Mouse (Mus musculus): ENCODE results near the gene Cpeb4. TPM values are rescaled to one million over a fixed set of nuclear protein-coding genes. Genes with fewer than 3 reads are reported as not detected.
A peak's percentile ranks its signal among the peaks of the same experiment; 100 is the strongest.
"Not testable (repeated sequence)": the region's sequence is repeated elsewhere in the genome, so short reads cannot be mapped to it uniquely, and the experiment has no call there.

The Cpeb4 gene
- polyA plus RNA-seq, 1 experiment from 2014 or later = 11.7 TPM

- H3K27ac ChIP-seq = no peak overlapping the region
- H3K27me3 ChIP-seq = no peaks in the 10 kb centered on the region
- H3K4me2 ChIP-seq = no peak overlapping the region
- no peaks in the 10 kb centered on the region for H3K36me3 ChIP-seq (replicated peaks)
- peaks cover 16% of the 10 kb centered on the region for H3K4me1 ChIP-seq
- WGBS = 86% methylated on average over 3 of the region's 3 CpGs
- no peak overlapping the region for H3K9ac ChIP-seq
- ATAC-seq (ENCODE audit: low FRiP score) = no peak
- no peak overlapping the region for H3K4me3 ChIP-seq (replicated peaks)
- H3K9me3 ChIP-seq = no peaks in the 10 kb centered on the region
These were observed 34.8 kb upstream of the Cpeb4 start for GRCm38 (mm10) chr11:31837243-31837642.

- no peak overlapping the region for H3K4me2 ChIP-seq
- peaks cover 16% of the 10 kb centered on the region for H3K4me1 ChIP-seq
- ATAC-seq (ENCODE audit: low FRiP score) = no peak
- no peak overlapping the region for H3K4me3 ChIP-seq (replicated peaks)
- no peaks in the 10 kb centered on the region for H3K36me3 ChIP-seq (replicated peaks)
- H3K9ac ChIP-seq = no peak overlapping the region
- H3K27ac ChIP-seq = no peak overlapping the region
- H3K27me3 ChIP-seq = no peaks in the 10 kb centered on the region
- 90% methylated on average over 4 of the region's 4 CpGs for WGBS
- no peaks in the 10 kb centered on the region for H3K9me3 ChIP-seq
These were observed 34.3 kb upstream of the Cpeb4 start for GRCm38 (mm10) chr11:31837753-31838152.

GRCm38 (mm10) chr11:31838442-31839083 lies 33.4 kb upstream of the Cpeb4 start:
- Histone ChIP-seq H3K9me3 (no peaks in the 10 kb centered on the region), H3K36me3 (replicated peaks) (no peaks in the 10 kb centered on the region), H3K4me3 (replicated peaks) (no peak overlapping the region), H3K9ac (no peak overlapping the region), H3K27ac (0 out of 2 replicates have a peak overlapping the region, but pooled peaks have one; percentile 13), H3K27me3 (no peaks in the 10 kb centered on the region), H3K4me1 (peaks cover 16% of the 10 kb centered on the region), H3K4me2 (no peak overlapping the region)
- ATAC-seq (ENCODE audit: low FRiP score) = peak; percentile 53; the same call in 1 of the 2 replicates
- 40% methylated on average over 7 of the region's 7 CpGs for WGBS

- no peaks in the 10 kb centered on the region for H3K9me3 ChIP-seq
- ATAC-seq (ENCODE audit: low FRiP score) = no peak; the same call in 1 of the 2 replicates
- H3K9ac ChIP-seq = no peak overlapping the region
- no peak overlapping the region for H3K4me3 ChIP-seq (replicated peaks)
- H3K27ac ChIP-seq = peak overlapping the region; percentile 13; the same call in 1 of the 2 replicates
- 46% methylated on average over 6 of the region's 6 CpGs for WGBS
- H3K27me3 ChIP-seq = no peaks in the 10 kb centered on the region
- no peak overlapping the region for H3K4me2 ChIP-seq
- H3K4me1 ChIP-seq = peaks cover 16% of the 10 kb centered on the region
- no peaks in the 10 kb centered on the region for H3K36me3 ChIP-seq (replicated peaks)
These were observed 32.9 kb upstream of the Cpeb4 start for GRCm38 (mm10) chr11:31839084-31839460.

GRCm38 (mm10) chr11:31842171-31842959 lies 29.6 kb upstream of the Cpeb4 start:
- H3K27ac ChIP-seq = no peak overlapping the region
- WGBS = 80% methylated on average over 5 of the region's 5 CpGs
- H3K4me2 ChIP-seq = no peak overlapping the region

GRCm38 (mm10) chr11:31843177-31843833 lies 28.7 kb upstream of the Cpeb4 start:
- H3K9me3 ChIP-seq = no peaks in the 10 kb centered on the region
- peaks cover 37% of the 10 kb centered on the region for H3K4me1 ChIP-seq
- no peak for ATAC-seq (ENCODE audit: low FRiP score)
- no peak overlapping the region for H3K9ac ChIP-seq
- 89% methylated on average over 7 of the region's 7 CpGs for WGBS
- H3K36me3 ChIP-seq (replicated peaks) = no peaks in the 10 kb centered on the region
- H3K4me3 ChIP-seq (replicated peaks) = no peak overlapping the region
- H3K27ac ChIP-seq = no peak overlapping the region
- no peaks in the 10 kb centered on the region for H3K27me3 ChIP-seq
- H3K4me2 ChIP-seq = no peak overlapping the region

More at GRCm38 (mm10) chr11:31842171-31842959, 29.6 kb upstream of the Cpeb4 start:
- no peaks in the 10 kb centered on the region for H3K27me3 ChIP-seq
- H3K4me1 ChIP-seq = peaks cover 29% of the 10 kb centered on the region
- no peak overlapping the region for H3K4me3 ChIP-seq (replicated peaks)
- no peak overlapping the region for H3K9ac ChIP-seq
- H3K9me3 ChIP-seq = no peaks in the 10 kb centered on the region
- no peaks in the 10 kb centered on the region for H3K36me3 ChIP-seq (replicated peaks)
- no peak for ATAC-seq (ENCODE audit: low FRiP score)

- Histone ChIP-seq H3K36me3 (replicated peaks) (no peaks in the 10 kb centered on the region), H3K9me3 (no peaks in the 10 kb centered on the region), H3K4me1 (peaks cover 37% of the 10 kb centered on the region), H3K27me3 (no peaks in the 10 kb centered on the region), H3K9ac (no peak overlapping the region), H3K4me2 (no peak overlapping the region), H3K27ac (no peak overlapping the region), H3K4me3 (replicated peaks) (no peak overlapping the region)
- 86% methylated on average over 5 of the region's 5 CpGs for WGBS
- ATAC-seq (ENCODE audit: low FRiP score) = no peak
These were observed 28.2 kb upstream of the Cpeb4 start for GRCm38 (mm10) chr11:31843834-31844188.

GRCm38 (mm10) chr11:31845111-31845510 lies 26.9 kb upstream of the Cpeb4 start:
- H3K36me3 ChIP-seq (replicated peaks); H3K4me2 ChIP-seq; H3K27ac ChIP-seq; H3K4me3 ChIP-seq (replicated peaks); H3K9me3 ChIP-seq; H3K27me3 ChIP-seq; H3K9ac ChIP-seq; ATAC-seq (ENCODE audit: low FRiP score): not testable (repeated sequence)
- WGBS = 93% methylated on average over 1 of the region's 1 CpGs
- H3K4me1 ChIP-seq = peaks cover 28% of the 10 kb centered on the region

GRCm38 (mm10) chr11:31846771-31847468 lies 25.1 kb upstream of the Cpeb4 start:
- Histone ChIP-seq H3K27me3 (no peaks in the 10 kb centered on the region), H3K9me3 (no peaks in the 10 kb centered on the region), H3K4me3 (replicated peaks) (no peak overlapping the region), H3K4me1 (peaks cover 28% of the 10 kb centered on the region), H3K27ac (peak overlapping the region; percentile 89), H3K9ac (no peak overlapping the region), H3K36me3 (replicated peaks) (no peaks in the 10 kb centered on the region), H3K4me2 (peak overlapping the region; percentile 26)
- WGBS = 15% methylated on average over 9 of the region's 9 CpGs
- ATAC-seq (ENCODE audit: low FRiP score) = peak; percentile 97

- Histone ChIP-seq H3K36me3 (replicated peaks) (no peaks in the 10 kb centered on the region), H3K9ac (no peak overlapping the region), H3K27me3 (no peaks in the 10 kb centered on the region), H3K27ac (peak overlapping the region; percentile 89), H3K4me1 (peaks cover 28% of the 10 kb centered on the region), H3K4me3 (replicated peaks) (no peak overlapping the region), H3K9me3 (no peaks in the 10 kb centered on the region), H3K4me2 (peak overlapping the region; percentile 26; the same call in 1 of the 2 replicates)
- 45% methylated on average over 5 of the region's 5 CpGs for WGBS
- peak; percentile 25; the same call in 1 of the 2 replicates for ATAC-seq (ENCODE audit: low FRiP score)
These were observed 24.6 kb upstream of the Cpeb4 start for GRCm38 (mm10) chr11:31847469-31847805.

GRCm38 (mm10) chr11:31848725-31849124 lies 23.3 kb upstream of the Cpeb4 start:
- Histone ChIP-seq H3K4me3 (replicated peaks) (no peak overlapping the region), H3K4me2 (no peak overlapping the region), H3K27ac (no peak overlapping the region), H3K9me3 (no peaks in the 10 kb centered on the region), H3K4me1 (peaks cover 28% of the 10 kb centered on the region), H3K27me3 (no peaks in the 10 kb centered on the region), H3K9ac (no peak overlapping the region), H3K36me3 (replicated peaks) (no peaks in the 10 kb centered on the region)
- 89% methylated on average over 4 of the region's 4 CpGs for WGBS
- ATAC-seq (ENCODE audit: low FRiP score) = no peak

- H3K27me3 ChIP-seq = no peaks in the 10 kb centered on the region
- no peak overlapping the region for H3K27ac ChIP-seq
- peaks cover 28% of the 10 kb centered on the region for H3K4me1 ChIP-seq
- no peak overlapping the region for H3K4me2 ChIP-seq
- H3K9ac ChIP-seq = no peak overlapping the region
- H3K9me3 ChIP-seq = no peaks in the 10 kb centered on the region
- H3K36me3 ChIP-seq (replicated peaks) = no peaks in the 10 kb centered on the region
- no peak overlapping the region for H3K4me3 ChIP-seq (replicated peaks)
- WGBS = 91% methylated on average over 3 of the region's 3 CpGs
- no peak for ATAC-seq (ENCODE audit: low FRiP score)
These were observed 21.7 kb upstream of the Cpeb4 start for GRCm38 (mm10) chr11:31850156-31850775.

Measured in forebrain, embryonic 12.5 days (tissue).